Mouse (Mus musculus): ENCODE data around the gene Vmn1r122. TPM values are rescaled to one million over a fixed set of nuclear protein-coding genes. Genes with fewer than 3 reads are reported as not detected.
"Not testable (repeated sequence)": the region's sequence is repeated elsewhere in the genome, so short reads cannot be mapped to it uniquely, and the experiment has no call there.

Gene Vmn1r122
- polyA plus RNA-seq (2017; shearing (Covaris generic)), result not detected

- not testable (repeated sequence) for ATAC-seq
Observed at GRCm38 (mm10) chr7:21134028-21134427, at the start of gene Vmn1r122. TSS of gene Vmn1r122 (minus strand) at chr7:21134128.

- not testable (repeated sequence) for ATAC-seq
Observed at GRCm38 (mm10) chr7:21161885-21162284, 28.0 kb upstream of the Vmn1r122 start, which contains the start of gene Vmn1r123. TSS of gene Vmn1r123 (plus strand) at chr7:21162185.

GRCm38 (mm10) chr7:21098413-21098812, 35.5 kb downstream of the Vmn1r122 start, which contains the start of gene Vmn1r121:
TSS of gene Vmn1r121 (minus strand) at chr7:21098513.
- not testable (repeated sequence) for ATAC-seq

Other genes starting within 250 kb of the Vmn1r122 start
- not detected for gene Vmn1r118, start 221.8 kb downstream of the Vmn1r122 start, polyA plus RNA-seq (2017; shearing (Covaris generic))
- gene Vmn1r119, start 121.7 kb downstream of the Vmn1r122 start, polyA plus RNA-seq (2017; shearing (Covaris generic)), result not detected
- gene Vmn1r120, start 80.3 kb downstream of the Vmn1r122 start, polyA plus RNA-seq (2017; shearing (Covaris generic)), result not detected
- not detected for gene Vmn1r121, start 35.6 kb downstream of the Vmn1r122 start, polyA plus RNA-seq (2017; shearing (Covaris generic))
- gene Vmn1r123, start 28.1 kb upstream of the Vmn1r122 start, polyA plus RNA-seq (2017; shearing (Covaris generic)), result not detected
- gene Gm5157, start 56.3 kb upstream of the Vmn1r122 start, polyA plus RNA-seq (2017; shearing (Covaris generic)), result not detected
- gene Vmn1r124, start 126.5 kb upstream of the Vmn1r122 start, polyA plus RNA-seq (2017; shearing (Covaris generic)), result not detected
- gene Vmn1r125, start 138.1 kb upstream of the Vmn1r122 start, polyA plus RNA-seq (2017; shearing (Covaris generic)), result not detected
- gene Vmn1r126, start 167.3 kb upstream of the Vmn1r122 start, polyA plus RNA-seq (2017; shearing (Covaris generic)), result not detected
- not detected for gene Vmn1r127, start 185.7 kb upstream of the Vmn1r122 start, polyA plus RNA-seq (2017; shearing (Covaris generic))
- gene Vmn1r128, start 215.2 kb upstream of the Vmn1r122 start, polyA plus RNA-seq (2017; shearing (Covaris generic)), result not detected
- gene Vmn1r129, start 227.2 kb upstream of the Vmn1r122 start, polyA plus RNA-seq (2017; shearing (Covaris generic)), result not detected

Measured in CD4-positive, CD25-positive, alpha-beta regulatory T cell, adult 4 months (primary cell).